Mouse (Mus musculus) heart, adult 11 months (tissue): ENCODE data around the gene Lman2.

Experiments
- DNase-seq: peaks from one replicate; pipeline ENCODE4 v3.0.0; 2022

Gene Lman2

GRCm38 (mm10) chr13:55370234-55370633, 7.7 kb upstream of the Lman2 start:
- DNase-seq = peak; percentile 94

DNA sequence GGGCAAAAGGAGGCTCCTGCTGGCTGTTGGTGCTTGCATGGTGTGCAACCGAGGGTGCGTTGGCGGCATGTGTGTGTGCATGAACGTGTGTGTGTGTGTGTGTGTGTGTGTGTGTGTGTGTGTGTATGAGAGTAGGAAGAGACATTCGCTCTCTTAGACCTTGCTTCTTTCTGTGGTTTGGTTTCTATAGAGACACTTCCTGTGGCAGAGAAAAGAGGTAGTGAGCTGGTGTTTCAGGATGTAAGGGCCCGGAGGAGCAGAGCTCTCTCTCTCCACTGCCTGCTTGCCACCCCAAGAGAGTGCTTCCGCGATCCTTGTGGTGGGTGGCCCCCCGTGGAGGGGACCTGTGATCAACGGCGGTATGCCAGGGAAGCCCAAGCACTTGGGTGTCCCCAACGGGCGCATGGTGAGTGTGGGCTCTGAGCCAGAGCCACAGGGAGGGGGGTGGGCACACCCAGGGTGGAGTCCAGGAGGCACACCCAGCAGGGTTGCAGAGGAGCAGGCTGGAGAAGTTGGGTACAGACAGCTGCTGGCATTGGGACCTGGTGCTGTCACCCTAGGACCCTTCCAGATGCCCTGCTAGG, 7.0 kb upstream of the Lman2 start, which contains the start of gene Rgs14:
Gene Rgs14, plus strand, starts transcription at position 202 of the 584 bp plus-strand sequence.
- peak; percentile 96 for DNase-seq

- no peak for DNase-seq
Measured at GRCm38 (mm10) chr13:55368401-55368800, 5.8 kb upstream of the Lman2 start.

- no peak for DNase-seq
Measured at GRCm38 (mm10) chr13:55361974-55362452, 570 bp downstream of the Lman2 start.

- no peak for DNase-seq
Measured at GRCm38 (mm10) chr13:55361145-55361544, 1.4 kb downstream of the Lman2 start.

DNA sequence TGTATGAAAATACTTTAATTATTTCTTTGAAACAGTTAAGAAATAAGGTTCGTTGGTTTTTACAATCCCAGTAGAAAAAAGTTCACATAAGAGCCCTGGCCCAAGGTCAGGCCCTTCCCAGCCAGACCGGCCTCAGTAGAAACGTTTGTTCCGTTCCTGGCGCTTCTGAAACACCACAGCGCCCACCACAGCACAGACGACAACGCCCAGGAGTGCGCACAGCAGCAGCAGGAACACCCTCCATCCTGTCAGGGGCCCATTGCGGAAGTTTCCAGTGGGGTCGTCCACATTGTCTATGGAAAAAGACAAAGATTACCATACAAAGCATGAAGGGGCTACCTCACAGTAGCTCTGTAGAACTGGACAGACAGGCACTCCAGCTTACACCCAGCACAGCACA, 15.8 kb downstream of the Lman2 start:
- DNase-seq = no peak

DNA sequence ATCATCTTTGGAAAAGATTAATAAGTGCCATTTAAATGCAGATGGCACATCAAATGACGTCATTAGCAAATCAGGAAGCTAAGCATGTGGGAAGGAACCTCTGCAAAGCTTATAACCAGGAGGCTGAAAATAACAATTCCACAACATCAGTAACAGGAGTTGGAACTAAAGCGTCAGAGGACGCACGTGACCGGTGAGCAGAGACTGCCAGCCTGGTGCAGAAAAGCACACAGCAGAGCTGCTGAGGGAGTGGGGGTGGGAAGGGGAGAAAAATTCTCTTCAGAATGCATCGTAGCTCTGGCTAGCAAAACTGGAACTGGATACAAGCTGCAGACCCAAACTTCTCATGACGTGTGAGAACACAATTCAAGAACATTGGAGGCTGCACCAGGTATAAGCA, 18.3 kb downstream of the Lman2 start:
- no peak for DNase-seq

GRCm38 (mm10) chr13:55342469-55342868, 20.1 kb downstream of the Lman2 start:
- DNase-seq = no peak

DNA sequence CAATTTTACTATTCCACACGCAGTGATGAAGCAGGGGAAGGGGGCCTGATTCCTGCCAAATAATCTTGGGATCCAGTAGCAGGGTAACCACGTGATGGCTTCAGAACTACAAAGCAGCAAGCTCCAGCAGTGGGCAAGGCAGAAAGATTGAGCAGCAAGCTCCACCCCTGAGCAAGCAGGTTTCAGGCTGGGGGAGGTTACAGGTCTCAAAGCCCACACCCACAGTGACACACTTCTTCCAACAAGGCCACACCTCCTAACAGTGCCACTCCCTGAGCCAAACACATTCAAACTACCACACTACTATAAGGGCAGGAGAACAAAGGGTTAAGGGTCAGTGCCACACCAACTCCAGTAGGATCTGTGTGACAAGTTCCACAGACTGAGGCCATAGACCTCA, 23.3 kb downstream of the Lman2 start:
- no peak for DNase-seq

GRCm38 (mm10) chr13:55338131-55339054, 24.2 kb downstream of the Lman2 start:
- no peak for DNase-seq

DNA sequence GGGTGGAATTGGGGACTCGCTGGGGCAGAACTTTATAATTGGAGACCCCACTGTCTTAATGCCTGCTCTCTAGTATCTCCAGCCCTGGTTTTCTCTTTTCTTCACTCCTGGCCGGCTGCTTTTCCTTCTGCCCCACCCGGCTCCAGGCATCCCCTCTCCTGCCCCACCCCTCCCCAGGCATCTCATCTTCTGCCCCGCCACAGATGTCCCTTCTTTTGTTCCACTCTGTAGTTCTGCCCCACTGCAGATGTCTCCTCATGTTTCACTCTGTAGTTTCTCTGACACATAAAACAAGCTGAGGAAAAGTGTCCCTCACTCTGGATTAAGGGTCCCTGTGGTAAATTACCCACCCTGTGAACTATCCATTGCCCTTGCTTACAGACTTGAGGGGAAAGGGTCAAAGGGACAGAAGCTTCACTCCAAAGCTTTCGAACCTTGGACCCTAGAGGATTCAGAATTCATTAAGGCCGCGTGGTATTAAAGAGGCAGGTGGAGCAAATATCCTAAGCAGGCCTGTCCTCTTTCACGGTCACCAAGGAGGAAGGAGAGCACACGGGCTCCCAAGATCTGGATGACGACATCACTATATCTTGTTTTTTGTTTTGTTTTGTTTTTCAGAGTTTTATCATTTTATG, 25.1 kb downstream of the Lman2 start:
- DNase-seq = no peak

DNA sequence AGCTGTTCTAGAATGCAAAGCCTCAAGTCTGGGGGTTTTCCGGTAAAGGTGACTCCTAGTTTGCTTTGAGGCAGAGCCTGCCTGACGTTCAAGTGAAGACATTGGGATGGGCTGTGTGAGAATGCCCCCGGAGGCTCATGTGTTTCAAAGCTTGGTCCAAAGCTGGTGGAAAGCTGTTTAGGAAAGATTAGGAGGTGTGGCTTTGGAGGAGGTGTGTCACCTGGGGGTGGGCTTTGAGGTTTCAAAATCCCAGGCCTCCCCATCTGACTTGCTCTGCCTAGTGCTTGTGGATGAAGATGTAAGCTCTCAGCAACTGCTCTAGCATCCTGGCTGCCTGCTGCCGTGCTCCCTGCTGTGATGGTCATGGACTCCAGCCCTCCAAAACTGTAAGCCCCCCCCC, 26.9 kb downstream of the Lman2 start:
- DNase-seq = no peak

- no peak for DNase-seq
Measured at GRCm38 (mm10) chr13:55332331-55332730, 30.3 kb downstream of the Lman2 start.

DNA sequence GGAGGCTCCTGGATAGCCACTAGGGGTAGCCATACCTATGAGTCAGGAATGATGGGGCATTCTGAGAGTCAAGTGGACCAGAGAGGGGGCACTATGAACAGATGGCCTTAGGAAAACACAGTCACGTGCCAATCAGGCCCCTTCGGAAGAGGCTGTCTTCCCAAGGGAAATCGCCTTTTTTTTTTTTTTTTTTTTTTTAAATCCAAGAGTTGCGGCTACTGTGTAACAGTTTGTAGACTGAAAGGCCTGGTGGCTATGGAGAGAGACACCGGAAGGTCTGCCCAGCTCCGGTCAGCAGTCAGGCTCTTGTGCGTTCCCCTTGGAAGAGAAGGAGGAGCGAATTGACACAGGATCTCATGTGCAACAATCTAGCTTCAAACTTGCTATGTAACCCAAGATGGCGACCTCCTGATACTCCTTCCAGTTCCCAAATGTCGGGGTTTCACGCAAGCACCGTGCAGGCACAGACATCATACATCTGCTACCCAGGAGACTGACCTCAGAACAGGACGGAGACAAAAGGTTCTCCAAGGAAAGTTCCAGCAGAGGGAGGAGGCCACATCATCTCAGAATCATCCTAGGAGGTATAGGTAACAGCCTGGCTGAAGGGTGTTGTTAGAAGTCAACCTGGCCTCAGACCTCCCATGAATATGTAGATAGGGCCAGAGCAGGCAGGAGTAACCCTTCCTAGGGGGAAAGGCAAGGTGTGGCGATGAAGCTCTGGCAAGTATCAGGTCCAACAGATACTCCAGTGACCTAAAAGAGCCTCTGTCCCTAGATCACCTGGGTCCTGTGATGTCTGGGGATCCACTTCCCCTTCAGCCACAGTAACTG, 31.8 kb downstream of the Lman2 start:
- DNase-seq = no peak

DNA sequence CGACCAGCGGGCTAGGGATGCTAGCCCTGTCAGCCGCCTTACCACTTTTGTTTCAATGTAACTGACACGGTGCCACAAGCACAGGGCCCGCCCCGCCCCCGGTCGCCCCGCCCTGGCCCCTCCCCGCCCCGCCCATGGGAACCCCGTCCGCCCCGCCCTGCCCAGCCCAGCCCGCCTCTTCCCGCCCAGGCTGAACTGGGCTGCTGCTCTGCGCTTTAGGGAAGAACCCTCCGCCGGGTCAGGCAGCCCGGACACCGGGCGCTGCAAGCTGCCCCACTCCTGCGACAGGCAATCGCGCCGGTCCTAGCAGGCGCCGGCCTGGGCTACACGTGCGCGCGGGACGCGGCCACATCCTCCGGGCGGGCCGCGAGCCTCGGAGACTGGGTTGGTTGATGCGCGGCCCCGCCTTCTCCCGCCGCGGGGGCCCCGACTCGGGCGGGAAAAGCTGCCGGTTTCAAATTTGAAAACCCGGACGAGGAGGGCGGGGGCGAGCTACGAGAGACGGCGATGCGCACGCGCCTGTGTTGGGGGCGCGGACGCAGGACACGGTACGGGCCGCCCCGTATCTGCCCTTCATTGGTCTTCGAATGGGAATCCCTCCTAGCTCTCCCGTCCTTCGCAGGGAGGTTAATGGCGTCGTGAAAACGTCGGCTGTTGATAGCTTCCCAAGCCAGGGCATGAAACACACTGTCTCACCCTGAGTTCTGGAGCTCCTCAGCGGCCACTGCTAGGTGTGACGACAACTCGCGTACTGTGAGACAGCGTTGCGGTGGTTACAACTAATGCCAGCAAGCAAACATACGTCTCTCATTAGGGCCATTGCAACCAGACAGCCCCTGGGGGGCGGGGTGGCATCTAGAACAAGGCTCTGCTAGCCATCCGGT, 32.7 kb downstream of the Lman2 start, which contains the start of gene Mxd3:
Gene Mxd3, minus strand, starts transcription at position 141 of the 884 bp plus-strand sequence.
- DNase-seq = peak; percentile 99

DNA sequence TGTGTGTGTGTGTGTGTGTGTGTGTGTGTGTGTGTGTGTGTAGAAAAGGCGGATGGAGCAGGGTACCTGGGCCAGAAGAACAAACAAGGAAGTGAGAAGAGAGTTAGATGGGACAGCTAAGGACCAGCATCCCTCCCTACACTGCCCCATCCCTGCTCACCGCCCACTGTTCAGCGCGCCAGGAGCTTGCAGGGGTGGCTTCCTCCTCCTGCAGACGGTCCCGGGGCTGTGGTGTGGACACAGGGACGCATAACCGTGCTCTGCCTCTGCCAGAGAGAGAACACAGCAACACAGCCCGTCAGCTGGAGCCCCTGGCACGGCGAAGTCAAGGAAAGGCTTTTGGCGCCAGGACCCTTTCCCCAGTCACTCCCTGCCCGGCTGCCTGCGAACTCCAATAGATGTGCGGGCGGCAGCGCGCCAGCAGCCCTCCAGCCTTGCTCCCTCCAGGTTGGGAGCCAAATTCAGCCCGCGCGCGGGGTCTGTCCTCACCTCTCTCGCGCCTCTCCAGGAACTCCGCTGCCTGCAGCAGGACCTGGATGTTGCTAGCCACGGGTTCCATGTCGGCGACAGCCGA, 33.4 kb downstream of the Lman2 start:
- no peak for DNase-seq

GRCm38 (mm10) chr13:55328641-55329040, 33.9 kb downstream of the Lman2 start:
- DNase-seq = no peak

GRCm38 (mm10) chr13:55328171-55328570, 34.4 kb downstream of the Lman2 start:
- no peak for DNase-seq

GRCm38 (mm10) chr13:55327633-55328032, 35.0 kb downstream of the Lman2 start:
- DNase-seq = peak; percentile 98

DNA sequence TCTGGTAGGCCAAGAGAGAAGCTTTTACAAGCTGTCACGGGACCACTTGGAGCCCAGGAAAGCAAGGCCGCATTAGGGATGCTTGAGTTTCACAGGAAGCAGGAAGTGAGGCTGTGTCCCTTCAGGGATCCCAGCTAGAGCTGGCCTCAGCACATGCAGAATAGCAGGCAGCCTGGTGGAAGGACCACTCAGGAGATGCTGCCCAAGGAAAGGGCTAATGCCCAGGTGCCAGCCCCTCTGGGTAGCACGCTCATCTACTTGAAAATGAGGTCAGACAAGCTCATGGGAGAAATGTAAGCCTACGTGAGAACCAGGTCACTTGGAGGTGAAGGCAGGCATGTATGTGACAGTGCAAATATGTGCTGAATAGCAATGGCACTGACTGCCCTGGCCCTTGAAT, 35.4 kb downstream of the Lman2 start:
- no peak for DNase-seq

GRCm38 (mm10) chr13:55325596-55325995, 37.0 kb downstream of the Lman2 start:
- DNase-seq = no peak
